Comparison of ENCODE assay signal across 12 mouse cellular contexts in genomic region chr19:4578799-4579198, GRCm38 (mm10). TPM values are rescaled to one million over a fixed set of nuclear protein-coding genes. Genes with fewer than 3 reads are reported as not detected.
DNase-seq lines count a peak whose midpoint lies in the region; ATAC-seq and TF ChIP-seq lines count a peak whose summit lies in the region.
"Had no signal": no experiment of that assay in that cellular context is flagged by ENCODE, and none has a peak within 500 bp of the region (broad histone marks: within the 10 kb centered on the region; RNA-seq: fewer than 3 reads in every experiment).

No protein-coding gene starts in this region.

- no peak overlapping the region for H3K4me2 ChIP-seq in intestine, embryonic 15.5 days (replicated peaks)
- H3K4me2 ChIP-seq in hindbrain, embryonic 14.5 days (replicated peaks), result no peak overlapping the region

- H3K4me1 ChIP-seq in heart, adult 2 months (ENCODE audit: control insufficient read depth, insufficient read depth, low read length), result peaks cover 2% of the 10 kb centered on the region; the same call in 1 of the 2 replicates
- H3K4me1 ChIP-seq in lung, adult 2 months (ENCODE audit: control insufficient read depth, insufficient read depth, low read length), result peaks cover 8% of the 10 kb centered on the region
- H3K4me1 ChIP-seq in intestine, embryonic 15.5 days (replicated peaks), result no peaks in the 10 kb centered on the region
- no peaks in the 10 kb centered on the region for H3K4me1 ChIP-seq in hindbrain, embryonic 14.5 days (replicated peaks; ENCODE audit: control insufficient read depth, insufficient read depth, low read length)
- H3K4me1 ChIP-seq in limb, embryonic 10.5 days, result no peaks in the 10 kb centered on the region
- H3K4me1 ChIP-seq: megakaryocyte, embryonic 14.5 days had no signal

- no peaks in the 10 kb centered on the region for H3K27me3 ChIP-seq in heart, adult 2 months (ENCODE audit: control insufficient read depth, insufficient read depth, low read length)
- no peaks in the 10 kb centered on the region for H3K27me3 ChIP-seq in intestine, embryonic 15.5 days (replicated peaks)
- no peaks in the 10 kb centered on the region for H3K27me3 ChIP-seq in hindbrain, embryonic 14.5 days (ENCODE audit: control insufficient read depth, insufficient read depth, low read length)
- no peaks in the 10 kb centered on the region for H3K27me3 ChIP-seq in limb, embryonic 10.5 days (ENCODE audit: low read depth, poor library complexity, severe bottlenecking)

- intact Hi-C loops in heart, adult 2 months (cut with DNase I), result loop anchor here (5.0 kb wide), 1 partner anchor 81 kb away; the partner anchor contains the start of gene 2010003K11Rik
- intact Hi-C loops in heart, postnatal 25 days (cut with DNase I), result no loop called here

- DNase-seq in heart, adult 2 months, result peak; percentile 31 to 62
- no peak for DNase-seq in heart, postnatal 25 days (ENCODE audit: low spot score)
- peak; percentile 70 for DNase-seq in adrenal gland, postnatal 14 days
- peak; percentile 84 for DNase-seq in cerebellum, adult 9-11 months
- DNase-seq in lung, adult 2 months, result peak; percentile 23
- DNase-seq in hindbrain, embryonic 14.5 days (ENCODE audit: low spot score), result no peak
- no peak for DNase-seq in limb, embryonic 10.5 days (ENCODE audit: low spot score)
- DNase-seq: gastrocnemius, postnatal 25 days; right cerebral cortex, postnatal 14 days; thymus, adult 18-20 months had no signal

- no peak overlapping the region for H3K4me3 ChIP-seq in heart, adult 2 months
- H3K4me3 ChIP-seq in lung, adult 2 months (replicated peaks; ENCODE audit: extremely low read depth, low read depth, low read length), result no peak overlapping the region
- H3K4me3 ChIP-seq in intestine, embryonic 15.5 days (replicated peaks), result no peak overlapping the region
- H3K4me3 ChIP-seq in hindbrain, embryonic 14.5 days (replicated peaks; ENCODE audit: low read length), result no peak overlapping the region
- H3K4me3 ChIP-seq in limb, embryonic 10.5 days, result no peak overlapping the region
- H3K4me3 ChIP-seq: megakaryocyte, embryonic 14.5 days had no signal

- H3K27ac ChIP-seq in heart, adult 2 months, result no peak overlapping the region
- no peak overlapping the region for H3K27ac ChIP-seq in intestine, embryonic 15.5 days
- no peak overlapping the region for H3K27ac ChIP-seq in hindbrain, embryonic 14.5 days
- no peak overlapping the region for H3K27ac ChIP-seq in limb, embryonic 10.5 days

- H3K9me3 ChIP-seq in intestine, embryonic 15.5 days, result no peaks in the 10 kb centered on the region
- no peaks in the 10 kb centered on the region for H3K9me3 ChIP-seq in hindbrain, embryonic 14.5 days (ENCODE audit: control insufficient read depth, low read length)
- H3K9me3 ChIP-seq in limb, embryonic 10.5 days (replicated peaks), result no peaks in the 10 kb centered on the region
- H3K9me3 ChIP-seq: megakaryocyte, embryonic 14.5 days had no signal

- TF ChIP-seq POLR2A in heart, adult 2 months (IDR thresholded peaks at IDR 0.05; ENCODE audit: insufficient read depth, low read depth, low read length), result no peak
- TF ChIP-seq POLR2A in lung, adult 2 months (IDR thresholded peaks at IDR 0.05; ENCODE audit: borderline replicate concordance, extremely low read depth, low read depth, low read length), result no peak

- H3K9ac ChIP-seq in heart, adult 2 months (ENCODE audit: low read depth, low read length), result no peak overlapping the region
- no peak overlapping the region for H3K9ac ChIP-seq in intestine, embryonic 15.5 days
- H3K9ac ChIP-seq in hindbrain, embryonic 14.5 days, result no peak overlapping the region

- no peaks in the 10 kb centered on the region for H3K79me2 ChIP-seq in heart, adult 2 months (replicated peaks; ENCODE audit: control insufficient read depth, insufficient read depth, low read length)

- no peak for ATAC-seq in intestine, embryonic 15.5 days
- ATAC-seq in hindbrain, embryonic 14.5 days (ENCODE audit: low FRiP score), result no peak

- 42% methylated on average over 2 of the region's 2 CpGs for WGBS in heart, adult 2 months
- 39% methylated on average over 2 of the region's 2 CpGs for WGBS in lung, adult 2 months
- 47% methylated on average over 2 of the region's 2 CpGs for WGBS in intestine, embryonic 15.5 days
- 75% methylated on average over 2 of the region's 2 CpGs for WGBS in hindbrain, embryonic 14.5 days
- WGBS in limb, embryonic 10.5 days, result 85% methylated on average over 2 of the region's 2 CpGs

- TF ChIP-seq EP300 in heart, adult 2 months (IDR thresholded peaks at IDR 0.05; ENCODE audit: insufficient read depth, low read depth, low read length), result no peak

- no peak for TF ChIP-seq CTCF in heart, adult 2 months (IDR thresholded peaks at IDR 0.05)
- TF ChIP-seq CTCF in lung, adult 2 months (IDR thresholded peaks at IDR 0.05; ENCODE audit: insufficient read depth, low read length), result no peak

- no peaks in the 10 kb centered on the region for H3K36me3 ChIP-seq in heart, adult 2 months (ENCODE audit: control insufficient read depth, insufficient read depth, low read length)
- no peaks in the 10 kb centered on the region for H3K36me3 ChIP-seq in intestine, embryonic 15.5 days
- H3K36me3 ChIP-seq in hindbrain, embryonic 14.5 days (replicated peaks; ENCODE audit: control insufficient read depth, insufficient read depth), result no peaks in the 10 kb centered on the region
- H3K36me3 ChIP-seq in limb, embryonic 10.5 days, result no peaks in the 10 kb centered on the region

RNA-seq across cellular contexts. Expression of gene Lrfn4, which starts 36.7 kb away (rescaled TPM):
- total RNA-seq in heart, adult 2 months (2021), result 1 to 10 TPM; 7.7 to 9.4 TPM
- polyA plus RNA-seq in heart, adult 2 months (2012; rRNA removed), result 12.4 and 15.3 TPM in 2 replicates
- total RNA-seq in heart, postnatal 25 days (2021), result 10 to 100 TPM in 1 of 2 experiments, 1 to 10 TPM in 1; 9.5 to 10.5 TPM
- total RNA-seq in adrenal gland, postnatal 14 days (2021), result 6.1 and 7.6 TPM in 2 replicates
- 24.6 and 28.8 TPM in 2 replicates for polyA plus RNA-seq in lung, adult 2 months (2012; rRNA removed)
- polyA plus RNA-seq in intestine, embryonic 15.5 days (2015; fragmentation: Nextera tagmentation; extraction: Ambion mirVana), result 6.5 and 7.8 TPM in 2 replicates
- 17.9 and 18.9 TPM in 2 replicates for polyA plus RNA-seq in hindbrain, embryonic 14.5 days (2014; fragmentation: Nextera tagmentation; extraction: Ambion mirVana)
- polyA plus RNA-seq in limb, embryonic 10.5 days (2016; fragmentation: Nextera tagmentation; extraction: Ambion mirVana), result 7.8 and 8.0 TPM in 2 replicates

RNA-seq across cellular contexts. Expression of gene Rce1, which starts 46.6 kb away (rescaled TPM):
- total RNA-seq in heart, adult 2 months (2021), result 1 to 10 TPM; 7.1 to 8.7 TPM
- 35.7 and 37.3 TPM in 2 replicates for polyA plus RNA-seq in heart, adult 2 months (2012; rRNA removed)
- total RNA-seq in heart, postnatal 25 days (2021), result 10 to 100 TPM; 10.9 to 11.1 TPM
- 26.1 and 28.6 TPM in 2 replicates for total RNA-seq in adrenal gland, postnatal 14 days (2021)
- 86.2 and 98.0 TPM in 2 replicates for polyA plus RNA-seq in lung, adult 2 months (2012; rRNA removed)
- polyA plus RNA-seq in intestine, embryonic 15.5 days (2015; fragmentation: Nextera tagmentation; extraction: Ambion mirVana), result 61.5 and 68.8 TPM in 2 replicates
- 47.0 and 53.3 TPM in 2 replicates for polyA plus RNA-seq in hindbrain, embryonic 14.5 days (2014; fragmentation: Nextera tagmentation; extraction: Ambion mirVana)
- 85.7 and 90.4 TPM in 2 replicates for polyA plus RNA-seq in limb, embryonic 10.5 days (2016; fragmentation: Nextera tagmentation; extraction: Ambion mirVana)

Comparison
In these comparisons a context has a peak if more than half of its experiments do, and no peak if none do; other contexts are left out.
1. DNase-seq: peak in heart, adult 2 months (2 of 2), adrenal gland, postnatal 14 days (single experiment), cerebellum, adult 9-11 months (single experiment) and lung, adult 2 months (single experiment); none in heart, postnatal 25 days (single experiment), hindbrain, embryonic 14.5 days (single experiment) and limb, embryonic 10.5 days (single experiment).